ENCODE assay signal across 16 mouse cellular contexts in the genomic region with DNA sequence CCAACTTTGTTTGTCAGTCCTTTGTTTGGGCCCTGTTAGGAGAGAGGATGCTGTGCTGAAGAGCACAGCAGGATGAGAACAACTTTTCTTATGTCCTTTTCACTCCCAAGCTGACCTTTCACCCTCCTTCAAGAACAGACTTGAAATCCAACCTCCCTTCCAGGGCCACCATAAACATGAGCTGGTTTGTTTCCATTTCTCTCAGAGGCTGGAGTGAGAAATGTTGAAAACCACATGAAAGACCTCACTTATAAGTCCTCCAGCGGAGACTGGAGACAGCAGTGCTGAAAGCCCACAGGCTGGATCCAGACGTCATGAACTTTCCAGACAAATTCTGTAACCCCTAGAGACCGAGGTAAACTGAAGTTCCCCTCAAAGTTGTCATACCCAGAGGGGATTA.
DNase-seq lines count a peak whose midpoint lies in the region; ATAC-seq and TF ChIP-seq lines count a peak whose summit lies in the region.
"Had no signal": no experiment of that assay in that cellular context is flagged by ENCODE, and none has a peak within 500 bp of the region (broad histone marks: within the 10 kb centered on the region; RNA-seq: fewer than 3 reads in every experiment).

No protein-coding gene starts in this region.

- TF ChIP-seq CTCF in lung, embryonic 14.5 days (IDR thresholded peaks at IDR 0.05; ENCODE audit: low read depth) = no peak

- peak; percentile 44 for DNase-seq in hindbrain, embryonic 11.5 days (ENCODE audit: low spot score)
- DNase-seq in lung, embryonic 14.5 days = peak; percentile 66
- no peak for DNase-seq in lung, postnatal 36 days
- DNase-seq in R1 (ENCODE audit: low read depth, low spot score) = peak; percentile 1
- DNase-seq in adrenal gland, postnatal 10 days = no peak
- no peak for DNase-seq in right cerebral cortex, adult 2 months (ENCODE audit: low spot score in 2 of 2)
- DNase-seq: cerebellum, adult 8-10 months; heart, adult 2 months; thymus, postnatal 25 days had no signal

- no peaks in the 10 kb centered on the region for H3K4me1 ChIP-seq in hindbrain, embryonic 11.5 days (replicated peaks; ENCODE audit: control insufficient read depth, insufficient read depth, low read length)
- 0 out of 2 replicates have a peak, but pooled peaks cover 4% of the 10 kb centered on the region for H3K4me1 ChIP-seq in hindbrain, embryonic 13.5 days (replicated peaks)
- H3K4me1 ChIP-seq in lung, embryonic 14.5 days (ENCODE audit: insufficient read depth) = no peaks in the 10 kb centered on the region
- H3K4me1 ChIP-seq in embryonic facial prominence, embryonic 12.5 days = no peaks in the 10 kb centered on the region
- H3K4me1 ChIP-seq: forebrain, embryonic 13.5 days; liver, embryonic 12.5 days; megakaryocyte, embryonic 14.5 days had no signal

- H3K9ac ChIP-seq in hindbrain, embryonic 11.5 days (ENCODE audit: low read depth, low read length) = no peak overlapping the region
- no peak overlapping the region for H3K9ac ChIP-seq in hindbrain, embryonic 13.5 days
- no peak overlapping the region for H3K9ac ChIP-seq in lung, embryonic 14.5 days
- no peak overlapping the region for H3K9ac ChIP-seq in embryonic facial prominence, embryonic 12.5 days
- H3K9ac ChIP-seq: embryonic facial prominence, embryonic 13.5 days; forebrain, embryonic 13.5 days; liver, embryonic 12.5 days had no signal

- no peaks in the 10 kb centered on the region for H3K36me3 ChIP-seq in hindbrain, embryonic 11.5 days (ENCODE audit: control insufficient read depth, insufficient read depth, low read length)
- no peaks in the 10 kb centered on the region for H3K36me3 ChIP-seq in hindbrain, embryonic 13.5 days
- H3K36me3 ChIP-seq in lung, embryonic 14.5 days (ENCODE audit: insufficient read depth) = no peaks in the 10 kb centered on the region
- no peaks in the 10 kb centered on the region for H3K36me3 ChIP-seq in embryonic facial prominence, embryonic 12.5 days
- H3K36me3 ChIP-seq: embryonic facial prominence, embryonic 13.5 days; liver, embryonic 12.5 days had no signal

- ATAC-seq in hindbrain, embryonic 11.5 days (ENCODE audit: low FRiP score) = 0 out of 2 replicates have a peak, but pooled peaks have one; percentile 57
- no peak for ATAC-seq in hindbrain, embryonic 13.5 days (ENCODE audit: low FRiP score)
- peak; percentile 85 for ATAC-seq in lung, embryonic 14.5 days (ENCODE audit: insufficient read depth)
- ATAC-seq in embryonic facial prominence, embryonic 12.5 days (ENCODE audit: insufficient number of reproducible peaks, insufficient read depth, low FRiP score, low TSS enrichment) = peak; percentile 72
- ATAC-seq: forebrain, embryonic 13.5 days; liver, embryonic 12.5 days had no signal

- WGBS in hindbrain, embryonic 11.5 days = 5% methylated on average over 3 of the region's 3 CpGs
- WGBS in hindbrain, embryonic 13.5 days = 9% methylated on average over 3 of the region's 3 CpGs
- WGBS in lung, embryonic 14.5 days = 30% methylated on average over 3 of the region's 3 CpGs
- 6% methylated on average over 3 of the region's 3 CpGs for WGBS in embryonic facial prominence, embryonic 12.5 days

- no peak overlapping the region for H3K4me2 ChIP-seq in hindbrain, embryonic 11.5 days (replicated peaks; ENCODE audit: low read depth, low read length)
- no peak overlapping the region for H3K4me2 ChIP-seq in hindbrain, embryonic 13.5 days
- H3K4me2 ChIP-seq in lung, embryonic 14.5 days = no peak overlapping the region
- no peak overlapping the region for H3K4me2 ChIP-seq in embryonic facial prominence, embryonic 12.5 days (replicated peaks)
- H3K4me2 ChIP-seq: embryonic facial prominence, embryonic 13.5 days; forebrain, embryonic 13.5 days; liver, embryonic 12.5 days had no signal

- no peaks in the 10 kb centered on the region for H3K27me3 ChIP-seq in hindbrain, embryonic 11.5 days (ENCODE audit: control insufficient read depth, insufficient read depth, low read length)
- H3K27me3 ChIP-seq in hindbrain, embryonic 13.5 days = no peaks in the 10 kb centered on the region
- no peaks in the 10 kb centered on the region for H3K27me3 ChIP-seq in lung, embryonic 14.5 days (ENCODE audit: insufficient read depth, low read length)
- H3K27me3 ChIP-seq in embryonic facial prominence, embryonic 12.5 days = no peaks in the 10 kb centered on the region
- H3K27me3 ChIP-seq: embryonic facial prominence, embryonic 13.5 days; forebrain, embryonic 13.5 days; liver, embryonic 12.5 days; megakaryocyte, embryonic 14.5 days had no signal

- H3K9me3 ChIP-seq in hindbrain, embryonic 11.5 days (ENCODE audit: control insufficient read depth, low read length) = no peaks in the 10 kb centered on the region
- no peaks in the 10 kb centered on the region for H3K9me3 ChIP-seq in hindbrain, embryonic 13.5 days
- H3K9me3 ChIP-seq in lung, embryonic 14.5 days (ENCODE audit: low read depth, low read length) = no peaks in the 10 kb centered on the region
- H3K9me3 ChIP-seq in embryonic facial prominence, embryonic 12.5 days = no peaks in the 10 kb centered on the region
- H3K9me3 ChIP-seq: embryonic facial prominence, embryonic 13.5 days; forebrain, embryonic 13.5 days; liver, embryonic 12.5 days; megakaryocyte, embryonic 14.5 days had no signal

- H3K27ac ChIP-seq in hindbrain, embryonic 11.5 days (ENCODE audit: low read depth, low read length) = no peak overlapping the region
- H3K27ac ChIP-seq in hindbrain, embryonic 13.5 days = no peak overlapping the region
- H3K27ac ChIP-seq in lung, embryonic 14.5 days (ENCODE audit: low read depth) = 0 out of 2 replicates have a peak overlapping the region, but pooled peaks have one; percentile 18
- H3K27ac ChIP-seq in embryonic facial prominence, embryonic 12.5 days = no peak overlapping the region
- H3K27ac ChIP-seq: embryonic facial prominence, embryonic 13.5 days; forebrain, embryonic 13.5 days; heart, adult 2 months; liver, embryonic 12.5 days had no signal

- H3K4me3 ChIP-seq in hindbrain, embryonic 11.5 days (ENCODE audit: low read depth, low read length) = no peak overlapping the region
- no peak overlapping the region for H3K4me3 ChIP-seq in hindbrain, embryonic 13.5 days
- no peak overlapping the region for H3K4me3 ChIP-seq in lung, embryonic 14.5 days (ENCODE audit: low read depth, low read length)
- H3K4me3 ChIP-seq in embryonic facial prominence, embryonic 12.5 days = no peak overlapping the region
- H3K4me3 ChIP-seq: embryonic facial prominence, embryonic 13.5 days; forebrain, embryonic 13.5 days; heart, adult 2 months; liver, embryonic 12.5 days; megakaryocyte, embryonic 14.5 days; myocyte had no signal

Comparison
In these comparisons a context has a peak if more than half of its experiments do, and no peak if none do; other contexts are left out.
1. DNase-seq: peak in hindbrain, embryonic 11.5 days (single experiment), lung, embryonic 14.5 days (single experiment) and R1 (single experiment); none in lung, postnatal 36 days (single experiment), adrenal gland, postnatal 10 days (single experiment) and right cerebral cortex, adult 2 months (0 of 2).